Mouse (Mus musculus): ENCODE measurements at regions not wholly inside any gene's neighbourhood (a gene's known extent, or its start where the extent isn't known, plus 50 kb on each side); places are given as distances from the start of the nearest gene placed in this dataset.

DNA sequence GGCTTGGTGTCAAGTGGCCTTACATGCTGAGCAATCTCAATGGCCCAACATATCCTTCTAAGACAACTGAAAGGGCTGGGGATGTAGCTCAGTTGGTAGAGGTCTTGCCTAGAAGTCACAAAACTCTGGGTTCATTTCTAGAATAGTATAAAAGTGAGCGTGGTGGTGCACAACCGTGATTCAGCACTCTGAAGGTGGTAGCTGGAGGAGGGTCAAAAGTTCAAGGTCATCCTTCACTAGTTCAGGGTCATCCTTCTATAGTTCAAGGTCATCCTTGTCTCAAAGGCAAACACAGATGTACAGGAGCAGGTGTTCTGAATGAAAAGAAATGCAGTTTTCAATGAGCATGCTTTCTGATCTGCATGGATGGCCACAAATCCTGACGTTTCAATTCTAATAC is 101.5 kb upstream of the Marcks start:
- no peak for DNase-seq (ENCODE audit: low spot score in 2 of 2)

DNA sequence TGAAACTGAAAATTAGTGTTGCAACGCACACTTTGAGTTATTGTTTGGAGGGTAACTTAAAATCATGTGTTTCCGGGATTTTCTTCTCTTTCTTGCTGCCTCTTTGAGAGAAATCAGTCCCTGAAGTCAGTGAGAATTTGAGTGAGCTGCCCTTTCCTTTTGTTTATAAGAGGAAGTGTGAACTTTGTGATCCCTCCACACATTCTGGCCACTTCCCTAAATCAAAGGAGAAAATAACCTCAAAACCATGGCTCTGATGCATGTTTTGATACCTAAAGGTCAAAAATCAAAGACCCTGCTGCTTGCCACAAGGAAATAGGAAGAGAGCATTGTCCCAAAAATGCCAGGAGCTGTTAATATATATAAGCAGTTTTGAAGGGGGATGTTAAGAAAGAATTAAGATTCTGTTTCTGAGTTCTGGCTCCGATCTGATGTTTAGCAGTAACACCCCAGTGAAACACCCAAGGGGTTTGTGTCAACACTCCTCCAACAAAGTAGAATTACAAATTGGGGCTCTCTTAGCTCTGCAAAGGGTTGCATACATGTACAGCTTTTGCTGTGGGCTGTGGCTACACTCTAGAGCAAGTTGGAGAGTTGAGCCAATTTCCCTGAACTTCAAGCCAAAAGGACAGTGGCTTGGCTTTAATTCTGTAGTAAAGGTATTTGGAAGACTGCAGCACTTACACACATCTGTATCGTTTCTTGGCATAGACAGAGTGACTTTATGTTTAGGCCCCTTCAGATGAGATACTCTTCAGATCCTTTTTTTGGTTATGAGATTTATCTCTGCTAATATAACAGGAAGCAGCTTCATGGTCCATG is 97.5 kb upstream of the Marcks start:
- no peak for DNase-seq (ENCODE audit: low spot score in 2 of 2)

DNA sequence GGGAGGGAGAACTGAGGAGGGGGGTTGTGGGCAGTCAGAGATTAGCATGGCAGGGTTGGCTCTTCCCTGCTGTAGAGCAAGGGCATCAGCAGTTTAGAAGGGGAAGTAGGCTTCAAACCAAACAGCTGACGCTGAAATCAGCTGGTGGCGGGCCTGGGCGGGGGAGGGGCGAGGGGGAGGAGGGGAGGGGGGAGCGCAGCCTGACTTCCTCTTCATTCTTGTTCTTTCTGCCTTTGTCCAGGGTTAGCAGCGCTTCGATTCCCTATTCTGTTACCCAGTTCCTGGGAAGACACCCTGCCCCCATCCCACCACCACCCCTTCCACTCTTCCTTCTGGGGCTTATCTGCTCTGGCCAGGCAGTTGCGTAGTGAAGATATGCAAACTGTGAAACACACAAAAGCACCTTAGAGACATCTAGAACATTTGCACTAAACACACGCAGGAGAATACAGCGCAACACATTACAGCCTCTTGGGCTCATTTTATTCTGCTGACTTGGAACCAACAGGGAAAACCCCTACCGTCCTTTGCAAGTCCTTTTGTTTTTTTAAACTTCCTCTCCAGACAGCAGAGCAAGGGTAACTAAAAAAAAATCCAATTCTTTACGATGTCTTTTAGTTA is 93.3 kb upstream of the Marcks start:
- no peak for DNase-seq (ENCODE audit: low spot score in 2 of 2)

DNA sequence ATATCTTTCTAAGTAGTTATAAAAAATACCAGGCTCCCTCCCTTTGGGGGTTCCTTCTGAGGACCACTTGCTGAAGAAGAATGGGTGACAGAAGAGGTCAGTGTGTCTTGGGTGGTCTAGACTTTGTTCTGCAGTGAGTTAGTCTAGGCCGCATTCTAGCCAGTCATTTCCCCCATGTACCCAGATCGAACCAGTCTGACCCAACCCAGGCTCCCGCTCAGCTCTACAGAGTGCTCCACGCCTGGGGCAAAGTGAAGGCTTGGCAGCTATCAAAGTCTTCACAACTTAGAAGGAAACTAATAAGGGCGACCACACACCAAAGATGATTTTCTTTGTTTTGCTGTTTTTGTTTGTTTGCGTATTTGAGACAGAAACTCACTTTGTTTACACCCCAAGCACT is 92.4 kb upstream of the Marcks start:
- DNase-seq (ENCODE audit: low spot score in 2 of 2): no peak

DNA sequence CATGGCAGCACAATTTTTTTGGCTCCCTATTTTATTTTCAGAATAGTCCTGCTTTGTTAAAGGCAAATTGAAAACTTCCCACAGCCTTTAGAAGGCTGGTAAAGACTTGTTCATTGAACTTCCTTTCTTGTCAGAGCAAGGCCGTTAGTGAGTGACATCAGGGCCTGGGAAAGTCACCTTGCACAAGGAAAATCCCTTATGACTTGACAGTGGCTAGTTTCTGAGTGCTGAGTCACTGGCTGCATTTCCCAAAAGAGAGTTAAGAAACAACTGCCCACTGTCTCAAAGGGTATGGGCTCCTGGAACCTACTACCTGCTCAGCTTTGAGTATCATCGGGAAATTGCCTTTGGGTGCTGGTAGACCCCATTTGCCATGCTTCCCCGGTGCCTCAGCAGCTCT is 89.2 kb upstream of the Marcks start:
- DNase-seq (ENCODE audit: low spot score in 2 of 2): no peak

DNA sequence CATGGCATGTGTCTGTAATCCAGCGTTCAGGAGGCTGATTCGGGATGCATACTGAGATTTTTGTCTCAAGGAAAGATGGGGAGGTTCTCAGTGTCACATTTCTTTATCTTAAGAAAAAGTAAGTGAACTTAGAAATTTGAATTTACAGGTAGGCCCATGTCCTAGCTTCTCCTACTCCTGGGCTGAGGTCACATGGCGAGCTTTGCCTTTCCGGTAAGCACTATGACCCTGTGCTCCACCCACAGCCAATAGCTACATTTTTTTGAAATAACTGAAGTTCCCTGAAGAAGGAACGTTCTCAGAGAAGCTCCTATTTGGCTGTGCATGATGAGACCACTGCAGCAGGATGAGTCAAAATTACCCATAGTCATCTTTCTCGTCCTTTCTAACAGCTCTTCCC is 83.0 kb upstream of the Marcks start:
- DNase-seq (ENCODE audit: low spot score in 2 of 2): no peak

DNA sequence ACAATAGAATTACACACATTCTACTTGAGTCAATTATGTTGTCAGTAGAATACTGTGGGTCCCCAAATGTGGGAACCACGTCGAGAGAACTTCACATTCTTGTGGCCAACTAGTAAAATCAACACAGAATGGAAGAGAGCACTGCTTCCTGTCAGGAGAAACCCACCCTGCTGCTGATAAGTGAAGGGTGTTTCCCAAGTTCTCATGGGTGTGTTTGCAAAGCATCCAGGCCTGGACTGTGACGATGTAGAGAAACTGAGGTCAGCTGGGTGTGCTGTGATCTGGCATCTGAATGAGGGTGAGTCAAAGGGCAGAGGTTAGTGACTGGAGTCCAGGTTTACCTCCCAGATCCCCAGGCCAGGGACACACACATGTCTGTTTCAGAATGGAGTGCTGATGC is 81.7 kb upstream of the Marcks start:
- no peak for DNase-seq (ENCODE audit: low spot score in 2 of 2)

DNA sequence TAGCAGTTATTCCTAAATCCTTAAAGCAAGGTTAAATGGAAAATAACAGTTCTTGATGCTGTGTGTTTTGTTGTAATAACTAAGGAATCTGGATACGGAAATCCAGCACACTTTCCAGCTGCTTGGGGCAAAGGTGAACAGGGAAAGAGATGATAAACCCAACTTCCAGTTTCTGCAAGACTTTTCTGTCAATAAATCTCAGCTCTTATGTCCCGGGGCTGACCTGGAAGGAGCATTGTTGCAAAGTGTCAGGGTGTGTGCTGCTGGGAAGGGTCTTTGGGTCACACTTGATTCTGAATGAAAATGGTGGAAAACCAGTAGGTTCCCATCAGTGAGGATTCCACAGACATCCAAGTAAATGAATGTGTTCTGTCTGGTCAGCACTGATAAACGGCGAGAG is 81.2 kb upstream of the Marcks start:
- no peak for DNase-seq (ENCODE audit: low spot score in 2 of 2)

DNA sequence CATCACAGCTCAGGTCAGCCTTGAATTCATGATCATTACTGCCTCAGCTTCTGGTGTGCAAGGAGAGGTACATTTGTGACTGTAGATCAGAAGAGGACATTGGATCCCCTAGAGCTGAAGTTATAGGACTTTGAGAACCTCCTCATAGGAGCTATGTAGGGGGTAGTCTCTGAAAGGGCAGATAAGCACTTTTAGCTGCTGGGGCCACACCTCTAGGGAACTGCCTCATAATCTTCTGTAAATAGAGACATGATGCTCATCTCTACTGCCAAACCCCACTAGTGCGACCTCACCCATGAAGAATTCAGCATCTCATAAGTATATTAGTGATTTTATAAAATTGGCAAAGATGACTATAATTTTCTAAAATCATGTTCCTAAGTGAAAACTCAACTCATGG is 80.7 kb upstream of the Marcks start:
- DNase-seq (ENCODE audit: low spot score in 2 of 2): no peak

DNA sequence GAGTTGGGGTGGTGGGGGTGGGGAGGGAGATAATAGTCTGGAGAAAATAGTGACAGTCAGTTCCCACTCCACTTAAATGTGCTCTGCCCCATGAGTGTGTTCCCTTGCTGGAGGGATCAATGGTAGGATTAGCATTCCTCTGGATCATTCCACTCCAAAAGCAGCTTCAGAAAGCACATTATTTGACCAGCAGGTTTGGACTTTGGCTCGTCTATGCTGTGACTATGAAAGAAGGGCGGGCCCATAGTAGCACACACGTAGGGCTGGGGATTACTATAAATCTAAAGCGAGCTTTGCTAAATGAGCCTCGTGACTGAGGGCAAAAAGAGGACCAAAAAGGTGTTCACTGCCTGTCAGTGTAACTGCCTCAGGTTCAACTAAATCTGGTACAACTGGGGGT is 75.9 kb upstream of the Marcks start:
- DNase-seq (ENCODE audit: low spot score in 2 of 2): no peak

DNA sequence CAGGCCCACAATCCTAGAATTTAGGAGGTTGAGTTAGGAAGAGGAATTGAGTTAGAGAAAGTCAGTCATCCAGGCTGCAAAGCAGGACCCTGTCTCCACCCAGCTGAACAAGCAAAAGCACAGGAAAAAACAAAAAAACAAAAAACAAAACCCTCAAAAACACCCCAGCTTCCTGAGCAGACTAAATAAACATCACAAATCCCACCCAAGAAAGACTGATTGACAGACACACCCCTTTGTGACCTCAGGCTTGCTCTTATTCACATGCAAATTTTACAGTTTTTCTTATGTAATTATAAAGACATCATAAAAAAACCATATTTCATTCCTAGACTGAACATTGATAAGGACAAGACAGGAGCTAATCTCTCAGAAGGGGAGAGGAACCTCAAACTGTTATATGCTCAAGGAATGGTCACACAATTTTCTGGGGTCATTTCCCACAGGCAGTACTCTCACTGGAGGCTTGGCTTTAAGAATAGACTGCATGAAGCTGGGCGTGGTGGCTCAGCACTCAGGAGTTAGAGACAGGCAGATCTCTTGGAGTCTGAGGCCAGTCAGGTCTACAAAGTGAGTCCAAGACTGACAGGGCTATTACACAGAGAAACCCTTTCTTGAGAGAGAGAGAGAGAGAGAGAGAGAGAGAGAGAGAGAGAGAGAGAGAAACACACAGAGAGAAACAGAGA is 73.8 kb upstream of the Marcks start:
- DNase-seq (ENCODE audit: low spot score in 2 of 2): no peak

DNA sequence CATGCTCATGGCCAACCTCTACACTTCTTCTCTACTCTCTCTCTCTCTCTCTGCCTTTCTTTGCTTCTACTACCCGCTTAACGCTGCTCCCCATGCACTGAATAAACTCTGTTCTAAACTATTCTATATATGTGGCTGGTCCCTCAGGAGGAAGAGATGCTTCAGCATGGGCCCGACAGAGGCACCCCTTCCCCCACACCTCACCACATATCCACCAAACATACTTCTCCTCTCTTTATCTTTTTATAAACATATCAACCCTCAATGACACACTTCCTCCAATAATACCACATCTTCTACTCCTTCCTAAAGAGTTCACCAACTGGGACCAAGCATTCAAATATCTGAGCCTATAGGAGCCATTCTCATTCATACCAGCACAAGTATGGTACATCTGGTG is 72.6 kb upstream of the Marcks start:
- DNase-seq (ENCODE audit: low spot score in 2 of 2): no peak

DNA sequence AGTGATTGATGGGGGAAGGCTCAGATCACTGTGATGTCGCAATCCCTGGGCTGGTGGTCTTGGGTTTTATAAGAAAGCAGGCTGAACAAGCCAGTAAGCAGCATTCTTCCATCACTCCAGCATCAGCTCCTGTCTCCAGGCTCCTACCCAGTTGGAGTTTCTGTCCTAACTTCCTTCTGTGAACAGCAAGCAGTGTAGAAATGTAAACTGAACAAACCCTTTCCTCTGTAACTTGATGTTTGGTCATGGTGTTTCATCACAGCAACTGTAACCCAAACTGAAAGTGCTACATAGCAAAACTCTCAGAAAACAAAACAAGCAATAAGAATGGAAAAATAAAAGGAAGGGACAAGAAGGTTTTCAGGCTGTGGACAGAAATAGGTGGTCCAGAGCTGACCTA is 71.5 kb upstream of the Marcks start:
- DNase-seq (ENCODE audit: low spot score in 2 of 2): no peak

DNA sequence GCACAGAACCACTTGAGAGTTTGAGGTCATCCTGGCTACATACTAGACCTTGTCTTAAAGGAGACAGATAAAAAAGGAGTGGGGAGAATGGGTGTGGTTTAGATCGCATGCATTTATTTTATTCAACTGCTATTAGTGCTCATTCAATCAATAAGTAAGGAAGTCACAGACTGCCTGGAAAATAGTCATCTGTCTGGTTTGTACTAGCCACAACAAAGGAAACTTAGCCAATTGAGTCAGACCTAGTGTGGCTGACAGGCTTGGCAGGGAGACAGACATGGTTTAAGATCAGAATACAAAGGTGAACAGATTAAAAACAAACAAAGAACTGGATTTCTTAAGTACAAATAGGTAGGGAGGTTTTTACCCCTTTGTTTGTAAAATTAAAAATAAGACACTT is 68.3 kb upstream of the Marcks start:
- DNase-seq (ENCODE audit: low spot score in 2 of 2): no peak

DNA sequence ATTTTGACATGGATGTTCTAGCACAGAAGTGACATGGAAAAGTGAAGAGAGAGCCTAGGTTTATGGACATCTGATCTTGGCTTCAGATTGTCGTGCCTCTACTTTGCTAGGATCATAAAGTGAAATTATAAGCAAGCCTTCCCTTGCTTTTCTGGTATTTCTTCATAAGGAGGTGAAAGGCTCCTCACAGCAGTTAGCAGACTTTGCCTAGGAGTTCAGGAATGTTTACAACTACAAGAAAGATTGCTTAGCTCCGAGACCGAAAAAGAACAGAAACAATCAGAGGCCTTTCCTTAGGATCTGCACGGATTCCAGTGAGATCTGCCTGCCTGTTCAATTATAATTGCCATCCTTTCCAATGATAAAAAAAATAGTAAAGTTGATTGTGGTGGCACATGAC is 67.8 kb upstream of the Marcks start:
- DNase-seq (ENCODE audit: low spot score in 2 of 2): no peak

DNA sequence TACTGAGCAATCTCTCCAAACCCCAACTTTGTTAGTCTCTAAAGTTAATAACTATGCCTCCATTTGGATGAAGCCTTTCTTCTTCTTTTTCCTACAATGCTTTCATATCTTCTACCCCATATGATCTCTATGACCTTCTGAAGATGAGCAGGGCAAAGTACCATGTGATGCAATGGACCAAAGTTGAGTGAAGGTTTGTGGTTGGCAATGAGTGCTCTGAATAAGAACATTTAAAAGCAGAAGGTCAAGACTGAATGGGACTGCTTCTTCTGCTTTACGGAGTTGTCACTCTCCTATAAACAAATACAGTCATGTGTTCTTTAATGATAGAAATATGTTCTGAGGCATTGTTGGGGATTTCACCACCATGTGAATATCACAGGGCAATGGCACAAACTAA is 65.0 kb upstream of the Marcks start:
- no peak for DNase-seq (ENCODE audit: low spot score in 2 of 2)

DNA sequence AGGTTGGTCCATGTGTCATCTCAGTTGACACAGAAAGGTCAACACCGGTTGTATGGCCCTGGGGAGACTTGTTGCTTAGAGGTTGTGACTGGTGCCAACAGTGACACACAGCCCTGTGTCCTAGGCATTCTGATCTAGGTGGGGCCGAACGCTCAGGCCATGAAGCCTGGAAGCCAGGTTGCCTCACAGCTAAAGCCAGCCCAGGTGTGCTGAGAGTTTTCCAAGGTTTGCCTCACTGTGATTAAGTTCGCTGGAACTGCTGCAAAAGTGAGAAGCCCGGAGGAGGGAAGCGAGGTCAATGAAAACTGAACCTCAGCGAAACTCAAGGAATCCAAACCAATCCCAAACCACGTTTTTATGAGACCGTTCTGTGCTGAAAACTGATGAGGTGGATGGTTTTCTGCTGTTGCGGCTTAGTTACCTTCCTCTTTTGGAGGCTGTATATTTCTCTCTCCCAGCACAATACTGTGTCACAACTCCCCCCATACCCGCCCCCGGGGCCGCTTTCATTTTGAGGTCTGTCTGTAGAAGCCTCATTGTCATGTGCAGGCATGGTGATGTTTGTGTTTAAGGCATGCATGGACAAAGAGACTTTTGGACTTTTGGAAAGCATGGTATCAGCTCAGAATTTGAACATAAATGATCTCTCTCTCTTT is 56.2 kb upstream of the Marcks start:
- DNase-seq (ENCODE audit: low spot score in 2 of 2): no peak

DNA sequence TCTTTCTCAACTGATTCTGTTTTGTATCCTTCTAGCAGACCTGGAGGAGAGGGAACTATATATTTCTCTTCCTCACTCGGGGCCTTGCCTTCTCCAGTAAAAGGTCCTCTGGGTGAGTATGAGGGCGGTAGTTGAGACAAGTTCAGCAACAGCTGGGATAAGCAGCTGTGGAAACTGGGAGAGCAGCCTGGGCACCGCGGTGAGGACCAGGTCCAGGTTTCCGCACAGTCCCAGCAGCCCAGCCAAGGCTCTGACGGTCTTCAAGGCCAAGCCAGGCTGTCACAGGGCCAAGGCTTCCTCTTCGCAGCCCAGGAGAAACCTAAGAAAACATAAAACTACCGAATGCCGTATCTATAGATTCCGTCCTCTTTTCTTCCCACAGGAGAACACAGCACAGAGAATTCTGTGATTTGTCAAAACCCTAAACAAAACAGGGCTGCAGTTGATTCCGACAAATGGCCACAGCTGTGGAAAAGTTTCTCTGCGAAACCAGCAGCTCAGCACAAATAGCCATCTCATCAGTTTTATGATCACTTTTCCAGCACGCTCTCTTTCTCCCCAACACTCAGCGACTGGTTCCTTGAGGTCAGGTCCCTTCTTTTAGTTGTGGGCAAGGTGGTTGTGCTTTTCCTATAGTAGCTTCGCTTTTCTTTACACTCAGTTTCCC is 55.5 kb upstream of the Marcks start:
- DNase-seq (ENCODE audit: low spot score in 2 of 2): no peak

DNA sequence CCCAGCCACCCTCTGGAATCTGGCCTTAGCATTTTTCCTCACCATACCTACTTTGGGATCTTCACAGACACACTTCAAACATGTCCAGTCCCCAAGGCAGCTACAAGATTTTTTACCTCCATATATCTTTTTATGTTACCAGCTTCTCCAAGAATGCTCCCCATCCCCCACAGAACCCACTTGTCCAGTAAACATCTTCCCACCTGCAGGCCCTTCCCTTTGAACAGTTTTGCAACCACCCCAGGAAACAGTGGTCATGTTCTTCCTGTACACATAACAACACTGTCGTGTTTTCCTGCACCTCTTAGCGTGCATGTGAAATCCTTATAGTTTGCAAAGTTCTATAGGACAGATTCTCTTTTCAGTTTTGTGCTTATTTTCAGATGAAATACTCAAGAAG is 53.9 kb upstream of the Marcks start:
- no peak for DNase-seq (ENCODE audit: low spot score in 2 of 2)

DNA sequence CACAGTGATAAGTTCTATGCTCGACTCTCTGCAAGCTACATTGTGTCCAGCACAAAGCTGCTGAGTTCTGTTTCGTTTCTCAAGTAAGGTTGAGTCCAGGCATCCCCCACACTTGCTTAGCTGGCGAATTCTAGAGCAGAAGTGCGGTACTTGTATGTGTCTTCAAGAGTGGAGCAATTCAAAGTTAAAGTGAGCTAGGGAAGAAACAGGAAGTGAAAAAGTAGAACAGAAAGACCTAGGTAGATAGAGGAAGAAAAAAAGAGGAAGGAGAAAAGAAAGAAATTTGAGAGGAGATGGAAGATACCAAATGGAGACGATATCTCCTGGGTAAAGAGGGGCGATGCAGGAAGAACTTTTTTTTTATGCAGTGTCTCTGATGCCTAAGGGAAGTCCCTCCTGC is 51.4 kb upstream of the Marcks start:
- no peak for DNase-seq (ENCODE audit: low spot score in 2 of 2)
